Mouse (Mus musculus): Measurements from ENCODE around the gene Inava. TPM values are rescaled to one million over a fixed set of nuclear protein-coding genes. Genes with fewer than 3 reads are reported as not detected.

Inava gene
- polyA plus RNA-seq (2012; ENCODE audit: low replicate concordance): 0.19 and 0.29 TPM in 2 replicates

DNA sequence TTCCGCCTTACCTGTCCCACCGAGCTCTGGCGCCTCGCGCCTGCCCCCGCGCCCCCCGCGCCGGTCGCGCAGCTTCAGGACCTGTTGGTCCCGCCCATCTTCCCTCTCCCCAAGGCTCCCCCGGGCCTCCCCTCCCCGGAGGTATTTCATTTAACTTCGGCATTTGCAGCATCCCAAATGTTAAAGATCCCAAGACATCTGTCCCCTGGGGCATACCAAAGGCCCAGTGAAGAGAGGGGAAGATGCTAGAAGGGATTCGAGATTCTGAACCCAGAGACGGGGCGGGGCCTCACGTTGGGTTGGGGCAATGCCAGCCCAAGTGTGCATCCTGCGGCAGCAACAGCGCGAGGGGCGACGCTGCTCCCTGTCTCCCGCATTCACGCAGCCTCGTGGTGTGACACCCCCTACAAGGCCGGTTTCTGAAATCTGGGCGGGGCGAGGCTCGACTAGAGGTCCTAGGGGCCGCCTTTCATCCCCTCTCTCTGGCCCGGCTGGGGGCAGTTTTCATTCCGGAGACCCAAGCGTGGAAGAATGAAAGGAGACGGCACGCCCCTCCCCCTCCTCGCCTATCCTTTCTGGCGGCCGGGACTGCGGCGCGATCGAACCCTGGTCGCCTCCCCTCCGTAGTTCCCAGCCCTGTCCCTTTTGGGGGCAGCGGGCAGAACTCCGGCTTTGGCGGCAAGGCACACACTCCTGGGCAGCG, at the start of gene Inava:
Gene Inava, minus strand, starts transcription at position 373 of the 703 bp plus-strand sequence.

DNA sequence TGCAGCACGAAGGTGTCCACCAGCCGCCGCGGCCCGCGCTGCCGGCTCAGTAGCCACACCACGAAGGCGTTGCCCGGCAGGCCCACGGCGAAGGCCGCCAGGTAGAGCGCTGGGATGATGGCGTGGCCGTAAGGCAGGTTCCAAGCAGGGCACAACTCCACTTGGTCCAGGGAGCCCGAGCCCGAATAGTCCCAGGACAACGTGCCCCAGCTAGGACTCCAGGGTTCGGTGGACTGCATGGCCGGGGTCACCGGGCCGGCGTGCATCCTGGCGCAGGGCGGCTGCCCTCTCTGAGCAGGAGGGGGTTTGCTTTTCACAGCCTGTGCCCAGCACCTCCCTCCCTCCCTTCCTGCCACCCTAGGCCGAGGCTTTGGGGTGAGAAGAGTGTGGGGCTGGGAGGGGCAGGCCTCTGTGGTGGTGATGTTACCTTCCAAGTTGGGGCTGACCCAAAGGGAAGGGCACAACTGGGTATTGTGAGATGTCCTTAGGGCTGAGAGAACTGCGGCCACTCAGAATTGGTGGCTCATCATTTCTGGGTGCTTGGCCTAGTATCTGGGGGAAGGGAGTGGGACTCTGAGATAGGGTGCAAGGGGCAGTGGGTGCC, 26.7 kb upstream of the Inava start, which contains the start of gene Gpr25:
Gene Gpr25, minus strand, starts transcription at position 239 of the 604 bp plus-strand sequence.

GRCm38 (mm10) chr1:136212803-136213202, 21.3 kb downstream of the Inava start, which contains the start of gene Mroh3:
Gene Mroh3, minus strand, starts transcription at chr1:136212828.

Other genes starting within 250 kb of the Inava start
- gene Igfn1, start 227.9 kb downstream of the Inava start, polyA plus RNA-seq (2012; ENCODE audit: low replicate concordance): 0.02 and 0.03 TPM in 2 replicates
- 7.1 and 12.5 TPM in 2 replicates for gene Tmem9, start 226.1 kb downstream of the Inava start, polyA plus RNA-seq (2012; ENCODE audit: low replicate concordance)
- not detected in 2 replicates for gene Ascl5, start 183.5 kb downstream of the Inava start, polyA plus RNA-seq (2012; ENCODE audit: low replicate concordance)
- 11.2 and 17.2 TPM in 2 replicates for gene Cacna1s, start 181.5 kb downstream of the Inava start, polyA plus RNA-seq (2012; ENCODE audit: low replicate concordance)
- gene Kif21b, start 102.9 kb downstream of the Inava start, polyA plus RNA-seq (2012; ENCODE audit: low replicate concordance): 110 and 148 TPM in 2 replicates
- not detected in 2 replicates for gene Mroh3, start 21.4 kb downstream of the Inava start, polyA plus RNA-seq (2012; ENCODE audit: low replicate concordance)
- 5.3 and 17.4 TPM in 2 replicates for gene Gpr25, start 26.6 kb upstream of the Inava start, polyA plus RNA-seq (2012; ENCODE audit: low replicate concordance)
- 7.4 and 15.2 TPM in 2 replicates for gene Camsap2, start 111.8 kb upstream of the Inava start, polyA plus RNA-seq (2012; ENCODE audit: low replicate concordance)
- 1.1 and 2.2 TPM in 2 replicates for gene Ddx59, start 181.0 kb upstream of the Inava start, polyA plus RNA-seq (2012; ENCODE audit: low replicate concordance)
- 0.17 and 0.42 TPM in 2 replicates for gene Kif14, start 232.1 kb upstream of the Inava start, polyA plus RNA-seq (2012; ENCODE audit: low replicate concordance)

Measured in hematopoietic multipotent progenitor cell, adult 10-12 weeks (in vitro differentiated cells).